Mouse (Mus musculus): ENCODE measurements around the gene 1110002E22Rik.

Gene 1110002E22Rik

GRCm38 (mm10) chr3:138064732-138065645 is at the start of gene 1110002E22Rik:
Gene 1110002E22Rik (plus strand): TSS chr3:138065052.
- DNase-seq: peak; percentile 40

- peak; percentile 36 for DNase-seq
Measured at GRCm38 (mm10) chr3:138016810-138017209, 48.0 kb upstream of the 1110002E22Rik start.

- DNase-seq: no peak
Measured at GRCm38 (mm10) chr3:138022003-138022402, 42.8 kb upstream of the 1110002E22Rik start.

GRCm38 (mm10) chr3:138022651-138023050 is 42.2 kb upstream of the 1110002E22Rik start:
- no peak for DNase-seq

- DNase-seq: no peak
Measured at GRCm38 (mm10) chr3:138026286-138026685, 38.6 kb upstream of the 1110002E22Rik start.

GRCm38 (mm10) chr3:138027575-138028362 is 37.1 kb upstream of the 1110002E22Rik start:
- no peak for DNase-seq

- DNase-seq: no peak
Measured at GRCm38 (mm10) chr3:138029351-138029750, 35.5 kb upstream of the 1110002E22Rik start.

GRCm38 (mm10) chr3:138030563-138030962 is 34.3 kb upstream of the 1110002E22Rik start:
- DNase-seq: no peak

- peak; percentile 97 for DNase-seq
Measured at GRCm38 (mm10) chr3:138033986-138034385, 30.9 kb upstream of the 1110002E22Rik start.

GRCm38 (mm10) chr3:138040938-138041337 is 23.9 kb upstream of the 1110002E22Rik start:
- DNase-seq: no peak

GRCm38 (mm10) chr3:138041591-138042301 is 23.1 kb upstream of the 1110002E22Rik start:
- DNase-seq: no peak

GRCm38 (mm10) chr3:138043316-138043715 is 21.5 kb upstream of the 1110002E22Rik start:
- DNase-seq: peak; percentile 66

- no peak for DNase-seq
Measured at GRCm38 (mm10) chr3:138049555-138049954, 15.3 kb upstream of the 1110002E22Rik start.

- DNase-seq: no peak
Measured at GRCm38 (mm10) chr3:138050772-138051171, 14.1 kb upstream of the 1110002E22Rik start.

GRCm38 (mm10) chr3:138051431-138051830 is 13.4 kb upstream of the 1110002E22Rik start:
- no peak for DNase-seq

- DNase-seq: no peak
Measured at GRCm38 (mm10) chr3:138053969-138054368, 10.9 kb upstream of the 1110002E22Rik start.

GRCm38 (mm10) chr3:138056976-138057375 is 7.9 kb upstream of the 1110002E22Rik start:
- no peak for DNase-seq

- no peak for DNase-seq
Measured at GRCm38 (mm10) chr3:138058226-138058625, 6.6 kb upstream of the 1110002E22Rik start.

- DNase-seq: no peak
Measured at GRCm38 (mm10) chr3:138060429-138060828, 4.4 kb upstream of the 1110002E22Rik start.

GRCm38 (mm10) chr3:138061205-138061911 is 3.5 kb upstream of the 1110002E22Rik start:
- no peak for DNase-seq

- no peak for DNase-seq
Measured at GRCm38 (mm10) chr3:138062673-138063072, 2.2 kb upstream of the 1110002E22Rik start.

- no peak for DNase-seq
Measured at GRCm38 (mm10) chr3:138063731-138064329, 1.0 kb upstream of the 1110002E22Rik start.
